Mouse (Mus musculus) 3134 (cell line): ENCODE results near the gene Gm45713.
A peak's percentile ranks its signal among the peaks of the same experiment; 100 is the strongest.

Experiments used
- DNase-seq: peaks from one replicate; pipeline ENCODE4 v3.0.0-alpha.2; 2011; ENCODE audit warnings: low spot score; ENCODE audit not compliant: insufficient read length; ENCODE audit errors: extremely low read depth

Gene Gm45713

DNA sequence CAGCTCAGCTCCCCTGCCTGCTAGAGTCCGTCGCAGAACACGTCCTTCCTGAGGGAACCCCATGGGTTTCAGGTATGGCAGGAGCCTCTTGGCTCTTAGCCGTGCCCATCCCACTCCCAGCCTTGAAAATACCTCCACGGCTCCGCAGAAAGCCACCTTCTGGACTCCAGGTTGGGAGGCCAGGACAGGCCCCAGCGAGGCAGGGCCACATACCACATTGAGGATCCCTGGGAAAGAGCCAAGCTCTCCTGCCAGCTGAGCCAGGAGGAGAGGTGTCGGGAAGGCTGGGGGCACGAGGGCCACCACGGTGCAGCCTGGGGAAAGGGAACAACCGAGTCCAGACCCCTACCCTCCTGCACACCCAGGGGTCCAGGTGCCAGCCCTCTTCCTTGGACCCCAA is 11.2 kb upstream of the Gm45713 start:
- DNase-seq: no peak

DNA sequence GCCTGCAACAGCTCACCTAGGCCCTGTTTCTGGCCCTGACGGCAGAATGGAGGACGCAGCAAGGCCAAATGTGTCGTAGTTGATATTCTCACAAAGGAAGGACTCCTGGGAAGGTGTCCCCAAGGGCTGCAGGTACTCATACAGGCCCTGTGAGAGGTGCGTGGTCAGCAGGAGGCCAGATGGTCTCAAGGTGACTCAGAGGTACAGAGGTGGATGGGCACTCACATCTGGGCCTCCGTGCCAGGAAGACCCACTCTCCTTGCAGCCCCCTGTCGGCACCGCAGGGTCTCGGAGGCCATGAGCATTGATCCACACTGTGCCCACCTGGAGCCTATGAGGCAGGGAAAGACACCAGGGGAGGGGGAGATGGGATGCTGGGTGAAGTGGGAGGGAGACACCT is 9.4 kb upstream of the Gm45713 start:
- no peak for DNase-seq

DNA sequence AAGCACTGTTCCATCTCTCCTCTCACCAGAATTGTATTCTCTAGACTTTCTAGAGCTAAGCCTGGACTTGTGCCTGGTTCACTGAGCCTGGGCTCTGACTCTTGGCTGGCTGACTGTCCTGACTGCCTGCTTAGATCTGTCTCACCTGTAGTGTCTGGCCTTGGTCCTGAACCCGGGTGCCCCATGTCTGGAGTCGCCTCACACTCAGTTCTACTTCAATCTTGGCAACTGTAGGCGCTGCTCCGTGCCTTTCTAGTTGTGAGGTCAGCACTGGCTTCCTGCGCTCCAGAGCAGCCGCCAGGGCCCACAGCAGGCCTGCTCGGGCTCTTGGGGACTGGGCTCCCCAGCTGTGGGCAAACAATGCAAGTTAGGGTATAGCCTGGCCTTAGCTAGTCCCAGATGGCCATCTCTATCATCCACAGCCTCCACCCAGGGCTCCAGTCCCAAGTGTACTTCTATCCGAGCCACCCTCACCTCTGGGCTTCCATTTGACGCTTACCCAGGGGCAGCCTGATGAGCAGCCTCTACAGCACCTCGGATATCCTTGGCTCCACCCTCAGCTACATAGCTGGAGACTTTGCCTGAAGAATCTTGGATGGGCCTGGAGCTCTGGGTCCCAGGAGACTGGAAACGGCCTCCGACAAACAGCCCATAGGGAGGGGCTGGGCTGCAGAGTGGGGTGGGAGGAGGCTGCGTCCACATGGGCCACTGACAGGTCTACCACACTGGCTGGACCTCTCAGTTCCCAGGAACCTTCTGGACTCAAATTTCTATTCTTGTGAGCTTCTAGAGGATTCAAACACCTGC is 8.5 kb upstream of the Gm45713 start:
- no peak for DNase-seq

DNA sequence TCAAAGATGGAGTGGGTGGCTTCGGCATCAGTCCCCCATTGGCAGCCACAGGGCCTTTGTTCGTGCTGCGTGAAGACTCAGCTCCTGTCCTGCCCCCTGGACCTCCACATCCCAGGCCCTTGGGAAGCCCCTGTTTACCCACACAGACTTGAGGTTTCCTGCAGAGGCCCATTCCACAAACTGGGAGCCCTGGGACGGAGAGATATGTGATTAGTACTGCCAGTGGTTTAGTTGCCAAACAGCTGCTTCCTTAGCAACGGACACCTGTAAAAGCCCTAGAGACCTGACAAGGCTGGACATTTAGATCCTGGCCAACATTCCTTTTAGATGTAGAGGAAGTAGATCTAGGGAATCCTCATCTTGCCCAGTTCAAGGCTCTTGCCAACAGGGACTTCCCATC is 5.9 kb upstream of the Gm45713 start:
- DNase-seq: no peak

DNA sequence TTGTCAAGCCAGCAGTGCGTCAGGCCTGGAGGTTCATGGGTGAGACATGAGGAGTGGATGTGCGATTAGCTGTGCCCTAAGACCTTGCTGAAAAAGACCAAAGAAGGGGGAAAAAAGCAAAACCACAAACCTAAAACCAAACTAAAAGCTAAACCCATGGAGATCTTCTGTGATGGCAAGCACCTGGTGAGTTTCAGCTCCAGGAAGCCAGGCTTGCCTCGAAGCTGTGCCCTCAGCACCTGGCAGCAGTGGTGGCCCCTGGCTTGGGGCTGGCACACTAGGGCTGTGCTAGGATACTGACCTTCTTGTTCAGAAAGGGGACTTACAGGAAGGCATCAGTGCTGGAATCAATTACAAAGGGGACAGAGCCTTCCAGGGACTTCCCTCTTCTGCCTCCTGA is 5.3 kb upstream of the Gm45713 start:
- no peak for DNase-seq

DNA sequence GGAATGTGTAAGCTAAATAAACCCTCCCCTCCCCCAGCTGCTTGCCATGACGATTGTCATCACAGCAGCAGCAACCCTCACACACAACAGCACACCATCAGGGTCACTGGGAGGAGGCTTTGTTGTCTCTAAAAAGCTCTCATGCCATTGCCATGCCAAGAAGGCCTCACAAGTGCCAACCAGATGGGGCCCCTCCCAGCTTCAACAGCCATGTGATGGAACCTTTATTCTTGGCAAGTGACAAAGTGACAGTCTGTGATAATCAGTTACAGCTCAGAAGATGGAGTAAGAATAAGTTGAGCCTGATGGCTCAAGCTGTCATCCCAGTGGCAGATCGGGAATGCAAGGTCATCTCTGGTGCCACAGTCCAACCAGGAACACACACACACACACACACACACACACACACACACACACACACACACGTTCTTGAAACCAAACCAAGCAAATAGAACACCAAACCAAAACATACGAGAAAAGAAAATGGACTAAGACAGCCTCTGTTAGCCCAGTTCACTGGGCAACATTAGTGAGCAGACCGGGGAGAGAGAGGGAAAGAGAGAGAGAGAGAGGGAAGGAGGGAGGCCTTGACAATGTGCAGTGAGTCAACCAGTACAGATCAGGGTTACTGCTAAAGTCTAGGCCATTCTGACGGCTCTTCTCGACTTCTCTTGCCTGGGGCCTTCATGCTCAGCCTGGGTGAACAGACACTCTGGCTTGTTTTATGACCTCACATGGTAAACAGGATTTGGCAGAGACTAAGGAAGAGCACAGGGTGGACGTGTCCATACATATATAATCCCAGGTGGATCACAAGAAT is 4.1 kb upstream of the Gm45713 start:
- no peak for DNase-seq

DNA sequence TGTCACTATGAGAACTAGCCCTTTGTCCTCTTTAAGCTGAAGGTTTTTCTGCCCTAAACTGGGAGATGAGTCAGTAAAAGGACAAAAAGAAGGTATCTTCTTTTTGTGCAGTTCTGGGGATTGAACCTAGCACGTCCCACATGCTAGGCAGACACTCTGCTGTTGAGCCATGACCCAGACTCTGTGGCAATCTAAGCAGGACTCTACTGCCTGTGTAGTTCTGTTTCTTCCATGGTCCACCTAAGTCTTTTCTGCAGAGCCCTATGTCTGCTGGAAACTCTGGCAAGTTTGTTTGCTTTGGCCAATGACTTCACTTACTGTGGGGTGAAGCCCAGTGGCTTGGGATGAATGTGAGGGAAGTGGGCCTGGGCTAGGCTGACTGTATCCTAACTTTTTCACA is 2.4 kb upstream of the Gm45713 start:
- DNase-seq: no peak

DNA sequence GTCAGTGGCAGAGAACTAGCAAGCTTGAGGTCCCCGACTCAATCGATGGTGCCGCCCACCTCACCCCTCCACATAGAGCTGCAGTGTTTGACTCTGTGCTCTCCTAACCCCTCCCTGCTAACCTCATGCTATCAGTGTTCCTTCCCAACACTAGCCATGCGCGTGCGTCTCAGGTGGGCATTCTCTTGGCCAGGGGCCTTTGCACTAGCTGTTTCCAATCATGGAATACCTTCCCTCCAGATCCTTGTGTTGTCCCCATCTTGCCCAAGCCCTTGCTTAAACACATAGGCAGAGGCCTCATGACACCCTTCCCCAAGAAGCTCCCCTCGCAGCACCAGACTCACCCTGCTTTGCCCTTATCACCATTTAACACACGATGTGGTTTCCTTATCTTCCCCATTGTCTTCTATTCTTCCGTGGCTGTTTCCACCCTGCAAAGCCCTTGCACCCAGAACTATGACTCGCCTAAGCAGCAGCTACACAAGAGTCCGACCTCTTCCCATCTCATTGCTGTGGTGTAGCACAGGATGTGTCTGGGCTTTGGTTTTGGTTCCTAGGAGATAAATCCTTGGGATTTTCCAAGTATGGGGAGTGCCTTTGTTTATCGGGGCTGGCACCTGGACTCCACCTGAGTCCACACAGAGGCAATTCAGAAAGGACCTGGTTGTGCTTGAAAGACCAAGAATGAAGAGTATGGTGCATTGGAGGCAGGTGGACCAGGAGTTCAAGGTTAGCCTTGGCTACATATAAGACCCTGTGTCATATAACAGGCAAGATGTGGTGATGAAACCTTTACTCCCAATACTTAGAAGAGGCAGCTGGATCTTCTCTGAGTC is 1.4 kb upstream of the Gm45713 start:
- DNase-seq: no peak

DNA sequence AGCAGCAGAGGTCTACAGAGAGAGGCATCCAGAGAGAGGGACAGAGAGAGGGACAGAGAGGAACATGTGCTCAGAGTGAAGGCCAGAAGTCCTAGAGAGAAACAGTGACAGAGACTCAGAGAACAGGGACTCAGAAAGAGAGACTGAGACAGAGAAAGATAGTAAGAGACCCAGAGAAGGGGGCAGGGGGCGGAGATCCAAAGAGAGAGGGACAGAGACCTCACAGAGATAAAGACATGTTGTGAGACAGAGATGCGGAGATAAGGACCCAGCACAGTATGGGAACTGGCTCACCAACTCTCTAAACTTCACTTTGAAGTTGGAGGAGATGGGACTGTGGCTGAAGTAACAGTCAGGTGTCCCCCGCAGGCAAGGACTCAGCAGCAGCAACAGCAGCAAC is 661 bp downstream of the Gm45713 start:
- no peak for DNase-seq

DNA sequence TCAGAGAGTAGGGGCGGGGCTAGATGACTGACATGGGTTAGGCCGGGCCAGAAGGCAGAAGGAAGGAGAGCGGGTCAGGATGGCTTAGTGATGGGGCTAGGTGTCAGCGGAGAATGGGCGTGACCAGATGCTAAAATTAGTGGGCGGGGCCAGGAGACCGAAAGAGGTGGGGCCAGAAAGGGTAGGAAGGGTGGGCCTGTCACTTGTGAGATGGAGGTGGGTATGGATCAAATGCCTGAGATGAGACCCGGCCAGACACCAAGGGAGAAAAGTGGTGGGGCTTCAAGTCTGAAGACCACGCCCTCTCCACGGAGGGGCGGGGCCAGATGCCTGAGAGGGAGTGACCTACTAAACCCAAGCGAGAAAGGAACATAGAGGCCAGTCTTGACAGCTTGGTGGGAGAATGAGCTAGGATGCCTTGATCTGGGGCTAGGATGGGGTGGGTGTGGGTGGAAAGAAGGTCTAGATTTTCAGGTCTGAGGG is 1.4 kb downstream of the Gm45713 start:
- peak; percentile 61 for DNase-seq

DNA sequence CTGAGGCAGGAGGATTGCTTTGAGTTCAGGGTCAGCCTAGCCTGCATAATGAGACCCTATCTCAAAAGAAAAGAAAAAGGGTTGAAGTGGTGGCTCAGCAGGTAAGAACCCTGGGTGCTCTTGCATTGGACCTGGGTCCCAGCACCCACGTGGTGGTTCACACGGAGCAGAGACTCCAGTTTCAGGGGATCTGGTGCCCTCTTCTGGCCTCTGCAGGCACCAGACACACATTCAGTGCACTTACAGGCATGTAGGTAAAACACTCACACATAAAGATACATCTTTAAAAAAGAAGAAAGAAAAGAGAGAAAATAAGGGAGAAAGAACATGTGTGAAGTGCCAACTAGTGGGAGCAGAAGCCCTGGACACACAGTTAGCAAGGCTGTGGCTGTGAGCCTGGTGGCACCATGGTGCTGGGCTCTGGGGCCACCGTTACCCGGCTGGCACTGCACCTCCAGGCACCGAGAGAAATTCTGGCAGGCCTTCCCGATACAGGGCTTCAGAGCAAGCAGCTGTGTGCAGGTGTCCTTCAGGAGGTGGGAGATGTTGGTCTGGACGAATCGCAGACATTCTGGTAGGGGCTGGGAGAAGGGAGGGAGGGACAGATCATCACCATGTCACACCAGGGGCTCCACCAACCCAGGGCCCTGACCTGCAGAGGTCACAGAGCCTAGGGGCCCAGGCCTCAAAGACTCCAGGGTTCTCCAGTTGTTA is 2.4 kb downstream of the Gm45713 start:
- no peak for DNase-seq

DNA sequence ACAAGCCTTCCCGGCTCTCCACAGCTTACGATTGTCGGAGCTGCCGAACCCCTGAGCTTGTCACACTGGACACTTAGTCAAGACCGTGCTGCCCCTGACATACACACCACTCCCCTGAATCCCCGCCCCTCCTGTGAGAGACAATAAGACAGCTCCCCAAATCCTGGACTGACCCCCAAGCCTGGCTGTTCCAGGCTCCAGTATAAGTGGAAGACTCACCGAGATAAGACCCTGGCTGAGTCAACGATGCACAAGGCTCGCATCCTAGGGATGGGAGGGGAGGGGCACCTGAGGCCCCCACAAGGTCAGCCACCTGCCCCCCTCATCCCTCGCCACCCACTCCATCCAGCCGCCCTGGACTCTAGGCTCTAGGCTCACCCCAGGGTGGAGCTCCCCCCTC is 4.2 kb downstream of the Gm45713 start:
- DNase-seq: no peak

DNA sequence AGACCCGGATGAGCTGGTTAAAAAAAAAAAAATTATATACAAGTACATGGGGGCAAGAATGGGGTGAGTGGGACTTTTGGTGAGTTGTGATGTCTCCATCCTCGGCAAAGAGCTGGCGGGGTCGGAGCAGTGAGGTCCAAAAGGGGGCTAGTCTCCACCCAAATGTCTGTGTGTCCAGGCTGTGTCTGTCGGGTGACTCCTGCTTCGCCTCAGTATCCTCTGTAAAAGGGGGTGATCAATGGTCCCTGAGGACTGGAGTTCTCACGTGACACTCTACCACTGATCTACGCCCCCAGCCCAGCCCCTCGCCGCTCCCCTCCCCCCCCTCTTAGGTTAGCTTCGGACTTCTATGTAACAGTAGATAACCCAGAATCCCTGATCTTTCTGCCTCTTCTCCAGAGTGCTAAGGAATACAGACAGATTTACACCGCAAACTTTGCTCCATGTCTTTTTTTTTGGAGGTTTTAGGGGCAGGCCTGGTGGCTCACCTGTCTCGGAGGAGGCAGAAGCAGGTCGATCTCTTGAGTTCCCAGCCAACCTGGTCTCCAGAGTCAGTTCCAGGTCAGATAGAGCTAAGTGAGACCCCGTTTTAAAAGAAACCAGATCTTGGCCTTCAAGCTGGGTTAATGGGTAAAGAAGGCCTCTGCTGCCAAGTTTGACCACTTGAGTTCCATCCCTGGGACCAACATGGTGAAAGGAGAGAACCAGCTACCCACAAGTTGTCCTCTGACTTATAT is 6.1 kb downstream of the Gm45713 start:
- DNase-seq: no peak

DNA sequence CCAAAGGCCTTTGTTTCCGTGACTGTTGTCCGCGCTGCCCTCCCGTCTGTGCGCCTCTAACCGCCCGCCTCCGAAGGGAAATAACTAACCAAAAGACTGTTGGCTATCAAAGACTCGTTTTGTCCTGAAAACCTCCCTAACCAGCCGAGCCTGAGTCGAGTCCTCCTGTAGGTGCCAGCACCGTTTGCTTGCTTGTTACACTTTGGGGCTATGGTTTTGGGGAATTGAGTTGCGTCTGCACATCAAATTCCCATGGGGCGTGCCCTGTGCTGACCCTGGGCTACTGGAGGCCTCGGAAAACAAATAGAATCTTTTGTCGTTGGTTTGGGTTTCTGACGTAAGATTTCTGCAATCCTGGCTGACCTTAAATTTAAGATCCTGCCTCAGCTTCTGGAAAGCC is 6.7 kb downstream of the Gm45713 start:
- no peak for DNase-seq

DNA sequence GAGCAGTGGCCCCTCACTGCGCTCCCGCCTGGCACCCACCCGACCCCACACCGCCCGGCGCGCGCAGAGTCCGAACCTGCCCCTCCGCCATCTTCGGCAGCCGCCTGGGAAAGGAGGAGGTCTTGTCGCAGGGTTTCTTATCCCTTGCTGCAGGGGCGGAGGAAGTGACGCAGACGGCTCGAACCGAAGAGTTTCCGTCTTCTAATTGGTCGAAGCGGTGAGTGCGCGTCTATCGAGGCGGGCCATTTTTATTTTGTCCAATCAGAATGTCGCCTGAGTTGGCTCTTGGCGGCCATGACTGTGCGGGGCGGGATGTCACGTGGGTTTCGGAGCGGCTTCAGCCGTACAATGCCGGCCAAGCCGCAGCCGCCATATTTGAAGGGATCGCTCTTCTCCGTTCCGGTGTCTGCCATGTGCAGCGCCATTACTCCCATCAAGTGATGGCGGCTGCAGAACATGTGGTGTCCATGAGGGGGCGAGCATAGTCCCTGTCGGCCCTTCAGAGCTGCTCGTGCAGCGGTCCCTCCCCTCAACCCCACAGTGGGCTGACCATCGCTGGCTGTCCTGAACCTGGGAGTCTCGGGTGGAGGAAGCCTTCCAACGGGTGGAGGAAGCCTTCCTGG is 7.3 kb downstream of the Gm45713 start, which contains the start of gene Rpl13a:
Rpl13a (minus strand) TSS at position 138 of the 623 bp plus-strand sequence.
- peak; percentile 96 for DNase-seq

DNA sequence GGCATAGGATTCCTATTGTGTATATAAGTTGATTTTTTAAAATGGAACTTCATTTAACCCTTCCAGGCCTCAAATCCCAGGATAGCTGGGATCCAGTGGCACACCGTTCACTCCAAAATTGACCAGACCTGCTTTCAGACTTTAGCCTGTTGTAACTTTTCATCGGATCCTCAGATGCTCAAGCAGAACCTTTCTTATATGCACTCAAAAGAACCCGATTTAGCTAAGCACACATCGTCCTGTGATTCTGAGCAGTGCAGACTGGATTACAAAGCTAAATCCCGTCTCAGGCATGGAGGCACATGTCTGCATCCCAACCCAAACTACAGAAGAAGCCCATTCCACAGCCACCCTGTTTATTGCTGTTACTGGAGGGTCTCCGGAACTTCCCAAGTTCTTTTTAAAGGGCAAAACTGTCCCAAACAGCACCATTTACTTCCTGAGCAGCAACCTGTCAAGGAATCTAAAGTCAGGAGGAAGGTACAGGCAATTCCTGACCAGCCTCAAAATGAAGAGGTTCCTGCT is 8.3 kb downstream of the Gm45713 start:
- no peak for DNase-seq

DNA sequence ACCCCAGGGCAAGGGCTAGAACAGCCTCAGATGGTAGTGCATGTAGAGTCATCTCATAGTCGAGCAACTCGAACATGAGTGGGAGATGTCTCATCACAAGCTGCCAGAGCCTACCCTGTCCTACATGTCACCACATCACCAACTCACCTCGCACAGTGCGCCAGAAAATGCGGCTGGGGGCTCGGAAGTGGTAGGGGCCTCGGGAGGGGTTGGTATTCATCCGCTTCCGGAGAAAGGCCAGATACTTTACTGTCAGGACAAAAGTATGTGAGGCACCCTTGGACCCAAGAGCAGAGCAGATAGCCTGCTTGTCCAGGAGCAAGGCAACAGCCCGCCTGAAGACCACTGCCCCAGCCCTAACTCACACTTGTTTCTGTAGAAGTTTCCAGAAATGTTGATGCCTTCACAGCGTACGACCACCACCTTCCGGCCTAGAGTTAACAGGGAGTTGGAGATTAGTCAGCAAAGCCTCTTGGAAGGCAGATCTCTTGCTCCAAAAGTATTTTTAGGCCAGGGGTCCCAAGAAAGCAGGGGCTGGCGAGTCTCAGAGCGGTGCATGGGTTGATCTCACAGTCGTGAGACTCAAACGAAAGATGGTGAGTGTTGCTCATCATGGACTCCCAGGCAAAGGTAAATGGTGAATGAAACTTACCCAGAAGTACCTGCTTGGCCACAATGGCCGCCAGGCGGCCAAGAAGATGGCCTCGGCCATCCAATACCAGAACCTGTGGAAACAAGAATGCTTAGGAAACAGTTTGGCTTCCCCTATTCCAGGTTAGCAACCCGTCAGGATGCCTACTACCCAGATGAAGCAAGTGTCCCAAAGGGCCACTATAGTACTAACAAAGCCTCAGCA is 9.0 kb downstream of the Gm45713 start:
- peak; percentile 51 for DNase-seq
